Mouse (Mus musculus): Measurements from ENCODE around the gene Bnip2.

DNA sequence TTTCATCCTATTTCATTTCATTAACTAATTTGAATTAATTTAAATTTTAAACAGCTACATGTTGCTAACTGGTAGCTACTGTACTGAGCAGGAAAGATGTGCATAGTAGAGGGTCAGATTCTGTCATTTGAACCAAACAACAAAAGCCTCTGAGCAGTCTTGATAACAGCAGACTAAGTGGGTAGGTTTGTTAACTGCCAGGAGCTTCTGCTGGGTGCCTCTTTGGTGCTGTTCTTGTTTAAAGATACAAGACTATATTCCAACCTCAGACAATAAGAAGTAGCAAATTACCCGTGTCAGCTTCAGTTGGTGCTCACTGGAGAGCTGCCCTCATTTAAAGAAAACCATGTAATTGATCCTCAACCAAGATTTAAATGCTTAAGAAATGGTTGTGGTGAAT is 32.3 kb downstream of the Bnip2 start:
- TF ChIP-seq CTCF (IDR thresholded peaks at IDR 0.05; ENCODE audit: extremely low read depth, insufficient read length, insufficient replicate concordance, low read depth, low read length) (no peak), POLR2A (IDR thresholded peaks at IDR 0.05; ENCODE audit: low read depth, low read length) (no peak)

Data from small intestine, adult 2 months (tissue).